Mouse (Mus musculus): ENCODE measurements at regions not wholly inside any gene's neighbourhood (a gene's known extent, or its start where the extent isn't known, plus 50 kb on each side); places are given as distances from the start of the nearest gene placed in this dataset.

- TF ChIP-seq GATA1 (IDR thresholded peaks at IDR 0.05; ENCODE audit: borderline replicate concordance, low read length), result no peak
- TF ChIP-seq FLI1 (IDR thresholded peaks at IDR 0.05; ENCODE audit: low read length), result no peak
Measured at GRCm38 (mm10) chr8:77850523-77850922, 126.3 kb upstream of the Ednra start.

All from megakaryocyte, embryonic 14.5 days (primary cell).